Mouse (Mus musculus): ENCODE measurements around the gene Ntrk3.
A peak's percentile ranks its signal among the peaks of the same experiment; 100 is the strongest.

Ntrk3 gene

GRCm38 (mm10) chr7:78221668-78222067, 516.1 kb downstream of the Ntrk3 start:
- DNase-seq (ENCODE audit: low read depth, low spot score), result no peak

GRCm38 (mm10) chr7:78220949-78221348, 516.9 kb downstream of the Ntrk3 start:
- no peak for DNase-seq (ENCODE audit: low read depth, low spot score)

DNA sequence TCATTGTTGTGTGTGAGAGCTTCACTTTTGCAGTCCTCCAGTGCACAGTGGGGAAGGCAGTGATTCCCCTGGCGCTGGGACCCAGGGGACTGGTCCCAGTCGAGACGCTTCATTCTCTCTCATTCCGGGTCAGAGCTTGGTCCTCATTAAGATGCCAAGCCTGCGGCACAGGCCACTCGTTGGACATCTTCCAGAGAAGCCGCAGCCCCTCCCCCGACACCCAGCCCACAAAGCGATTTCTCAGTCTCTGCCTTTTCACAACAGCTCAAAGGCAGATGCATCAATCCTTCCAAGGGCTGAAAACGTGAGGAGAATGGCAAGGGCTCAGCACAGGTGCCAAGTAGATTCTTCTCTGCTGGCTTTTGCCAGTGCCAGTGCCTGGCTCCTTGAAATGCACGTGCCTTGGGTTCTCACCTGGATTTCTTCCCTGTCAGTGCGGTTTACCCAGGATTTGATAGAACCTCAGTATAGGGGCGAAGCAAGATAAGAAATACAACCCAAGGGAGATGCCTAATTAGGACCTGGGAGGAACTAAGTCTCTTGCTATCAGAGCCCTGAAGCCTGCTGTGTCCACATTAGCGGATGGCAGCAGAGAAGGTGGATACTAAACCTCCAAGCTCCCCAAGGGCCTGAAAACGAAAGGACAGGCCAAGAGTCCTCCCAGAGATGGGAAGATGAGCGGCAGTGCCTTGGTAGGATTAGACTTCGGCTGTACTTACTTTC, 546.7 kb downstream of the Ntrk3 start:
- no peak for DNase-seq (ENCODE audit: low read depth, low spot score)

- no peak for DNase-seq (ENCODE audit: low read depth, low spot score)
Observed at GRCm38 (mm10) chr7:78185578-78185977, 552.2 kb downstream of the Ntrk3 start.

- DNase-seq (ENCODE audit: low read depth, low spot score), result no peak
Observed at GRCm38 (mm10) chr7:78183396-78183795, 554.4 kb downstream of the Ntrk3 start.

DNA sequence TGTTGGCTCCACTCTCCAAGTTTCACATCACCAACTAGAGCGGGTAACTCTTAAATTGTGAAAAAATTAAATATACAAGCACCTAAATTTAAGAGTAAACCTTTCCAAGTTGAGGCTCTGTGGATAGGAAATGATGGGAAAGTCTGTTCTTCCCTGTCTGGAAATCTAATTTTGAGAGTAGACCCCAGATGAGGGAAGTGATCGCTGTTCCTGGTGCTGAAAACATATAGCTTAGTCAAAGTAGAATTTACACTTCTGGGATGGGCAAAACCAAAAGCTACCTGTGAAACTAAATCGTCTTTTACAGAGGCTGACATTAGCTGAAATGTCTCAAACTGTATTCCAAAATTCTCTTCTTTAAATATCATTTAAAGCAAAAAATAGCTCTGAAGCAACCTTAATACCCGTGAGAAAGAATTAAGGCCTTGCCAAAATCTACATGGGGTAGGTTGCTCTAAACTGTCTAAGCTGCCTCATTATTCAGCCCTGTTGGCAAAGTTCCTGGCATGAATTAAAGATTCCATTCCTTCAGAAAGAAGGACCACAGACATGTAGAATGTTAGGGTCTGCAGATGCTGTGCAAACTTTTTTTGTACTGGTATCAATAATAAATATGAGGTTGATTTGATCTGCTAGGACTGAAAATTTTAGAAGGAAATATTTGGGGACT, 557.7 kb downstream of the Ntrk3 start:
- peak; percentile 26 for DNase-seq (ENCODE audit: low read depth, low spot score)

GRCm38 (mm10) chr7:78172267-78172955, 565.4 kb downstream of the Ntrk3 start:
- no peak for DNase-seq (ENCODE audit: low read depth, low spot score)

DNA sequence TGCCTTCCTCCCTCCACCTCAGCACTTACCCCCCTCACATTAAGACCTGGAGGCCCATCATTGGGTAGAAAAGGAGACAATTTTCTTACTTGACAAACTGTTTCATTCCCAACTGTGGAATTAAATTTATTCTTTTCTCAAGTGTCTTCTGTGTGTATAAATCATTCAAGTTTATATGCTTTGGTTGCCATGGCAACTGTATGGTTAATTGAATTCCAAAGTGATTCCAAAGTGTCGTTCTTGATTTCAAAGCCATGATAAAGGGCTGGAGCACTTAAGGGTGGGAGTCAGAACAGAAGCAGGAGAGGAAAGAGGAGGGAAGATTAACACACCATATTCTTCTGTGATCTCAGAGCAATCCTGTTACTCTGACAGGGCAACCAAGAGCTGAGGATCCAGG, 572.3 kb downstream of the Ntrk3 start:
- DNase-seq (ENCODE audit: low read depth, low spot score), result no peak

DNA sequence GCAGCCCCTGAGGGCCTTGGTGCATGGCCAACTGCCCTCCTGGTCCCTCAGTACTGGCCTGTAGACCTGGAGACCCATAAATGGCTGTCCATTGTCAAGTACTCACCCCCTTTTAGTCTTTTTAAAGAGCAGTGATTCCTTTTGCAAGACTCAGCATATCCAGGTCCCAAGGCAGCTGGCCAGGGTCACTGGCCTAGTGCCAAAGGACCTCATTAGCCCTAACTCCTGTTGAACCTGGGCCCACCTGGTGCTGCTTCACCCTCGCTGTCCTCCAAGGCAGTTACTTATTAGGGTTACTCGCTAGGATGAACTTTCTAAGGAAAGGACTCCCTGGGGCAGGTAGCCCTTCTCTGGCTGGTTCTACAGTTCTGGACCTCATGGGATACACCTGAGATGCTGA, 579.9 kb downstream of the Ntrk3 start:
- no peak for DNase-seq (ENCODE audit: low read depth, low spot score)

GRCm38 (mm10) chr7:78145251-78145650, 592.6 kb downstream of the Ntrk3 start:
- DNase-seq (ENCODE audit: low read depth, low spot score), result no peak

DNA sequence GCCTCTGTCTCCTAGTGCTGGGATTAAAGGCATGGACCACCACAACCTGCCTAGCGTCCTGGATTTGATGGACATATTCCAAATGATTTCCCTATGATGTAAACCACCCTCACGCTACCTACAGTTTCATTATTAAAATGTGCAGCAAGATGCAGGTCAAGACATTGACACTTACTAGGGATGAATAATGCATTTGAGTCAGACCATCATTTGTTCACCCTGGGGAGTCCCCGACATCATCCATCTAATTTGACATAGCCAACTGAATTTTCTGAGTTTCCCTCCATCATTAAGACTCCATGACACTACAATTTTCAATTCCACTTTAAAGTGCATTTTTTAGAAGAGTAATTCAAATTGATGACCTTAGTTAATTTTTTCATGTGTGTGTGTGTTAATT, 593.0 kb downstream of the Ntrk3 start:
- no peak for DNase-seq (ENCODE audit: low read depth, low spot score)

DNA sequence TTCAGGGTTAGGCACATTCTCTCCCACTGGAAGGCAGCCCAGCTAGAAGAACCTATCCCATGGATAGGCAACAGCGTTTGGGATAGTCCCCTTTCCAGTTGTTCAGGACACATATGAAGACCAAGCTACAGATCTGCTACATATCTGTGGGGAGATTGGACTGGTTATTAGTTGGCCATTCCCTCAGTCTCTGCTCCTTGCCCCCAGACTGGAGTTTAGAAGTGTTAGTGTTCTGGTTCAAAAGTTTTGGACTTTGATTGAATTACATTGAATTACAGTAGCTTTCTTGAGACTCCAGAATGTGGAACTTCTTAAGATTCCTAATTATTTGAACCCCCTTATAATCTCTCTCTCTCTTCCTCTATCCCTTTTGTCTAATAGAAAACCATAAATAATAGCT, 607.8 kb downstream of the Ntrk3 start:
- DNase-seq (ENCODE audit: low read depth, low spot score), result no peak
